Mouse (Mus musculus): Measurements from ENCODE around the gene Dnajc12. TPM values are rescaled to one million over a fixed set of nuclear protein-coding genes. Genes with fewer than 3 reads are reported as not detected.
A peak's percentile ranks its signal among the peaks of the same experiment; 100 is the strongest.
"Not testable (repeated sequence)": the region's sequence is repeated elsewhere in the genome, so short reads cannot be mapped to it uniquely, and the experiment has no call there.

Dnajc12 gene
- total and polyA plus RNA-seq, 3 experiments, result 2.9 to 7.3 TPM; not detected in 1

DNA sequence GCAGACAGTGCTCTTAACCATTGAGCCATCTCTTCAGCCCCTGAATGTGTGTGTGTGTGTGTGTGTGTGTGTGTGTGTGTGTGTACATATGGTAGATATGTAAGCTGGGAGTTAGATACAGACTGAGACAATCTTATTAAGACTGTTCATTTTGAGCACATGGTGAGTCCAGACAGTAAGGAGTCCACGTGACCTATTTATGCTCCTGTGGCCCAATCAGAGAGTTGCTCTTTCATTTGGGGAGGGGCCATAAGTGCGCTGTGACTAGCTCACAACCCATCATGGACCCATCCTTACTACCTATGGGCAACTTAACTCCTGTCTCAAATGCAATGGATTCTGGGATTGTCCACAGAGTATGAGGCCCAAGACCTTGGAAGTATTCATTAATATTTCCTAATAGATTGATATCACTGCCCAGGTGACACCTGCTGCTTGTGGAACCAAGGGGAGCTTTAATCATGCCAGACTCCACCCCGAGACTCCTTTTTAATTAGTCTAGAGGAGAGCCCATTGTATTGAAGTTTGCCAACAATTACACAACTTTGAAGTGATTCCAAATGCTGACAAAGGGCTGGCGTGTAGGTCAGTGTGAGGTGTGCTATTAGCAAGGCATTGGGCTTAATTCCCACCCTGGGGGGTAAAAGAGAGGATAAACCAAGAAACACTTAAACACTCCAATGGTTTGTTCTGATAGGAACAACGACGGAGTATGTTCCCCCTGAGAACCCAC lies 3.1 kb upstream of the Dnajc12 start:
- no peak overlapping the region for H3K27ac ChIP-seq (ENCODE audit: control insufficient read depth, low read depth, low read length)
- no peaks in the 10 kb centered on the region for H3K79me2 ChIP-seq (ENCODE audit: control insufficient read depth, insufficient read depth, low read length, poor library complexity)
- no peaks in the 10 kb centered on the region for H3K4me1 ChIP-seq (ENCODE audit: control insufficient read depth in 1 of 2, insufficient read depth in 2 of 2, low read length in 2 of 2)
- H3K36me3 ChIP-seq (ENCODE audit: control insufficient read depth in 1 of 2, insufficient read depth in 2 of 2, low read length in 2 of 2), result peaks cover 0 to 3% of the 10 kb centered on the region in 2 experiments; a peak in 2 of 4 replicates
- no peak overlapping the region for H3K4me3 ChIP-seq (ENCODE audit: control insufficient read depth in 1 of 2, insufficient read depth in 1 of 2, low read depth in 2 of 2, low read length in 2 of 2)
- no peak overlapping the region for H3K9ac ChIP-seq (ENCODE audit: control insufficient read depth, low read depth, low read length, poor library complexity, severe bottlenecking)
- H3K27me3 ChIP-seq (ENCODE audit: control insufficient read depth in 1 of 2, insufficient read depth in 2 of 2, low read length in 2 of 2), result no peaks in the 10 kb centered on the region; a peak in 1 of 4 replicates
- no peak for DNase-seq (ENCODE audit: low read depth, low spot score)
- TF ChIP-seq HCFC1 (IDR thresholded peaks at IDR 0.05; ENCODE audit: low read depth, low read length) (no peak), USF1 (IDR thresholded peaks at IDR 0.05; ENCODE audit: low read depth, low read length) (peak; percentile 56; the same call in 1 of the 2 replicates)
- H3K9me3 ChIP-seq (replicated peaks; ENCODE audit: insufficient read depth, low read length), result no peaks in the 10 kb centered on the region

DNA sequence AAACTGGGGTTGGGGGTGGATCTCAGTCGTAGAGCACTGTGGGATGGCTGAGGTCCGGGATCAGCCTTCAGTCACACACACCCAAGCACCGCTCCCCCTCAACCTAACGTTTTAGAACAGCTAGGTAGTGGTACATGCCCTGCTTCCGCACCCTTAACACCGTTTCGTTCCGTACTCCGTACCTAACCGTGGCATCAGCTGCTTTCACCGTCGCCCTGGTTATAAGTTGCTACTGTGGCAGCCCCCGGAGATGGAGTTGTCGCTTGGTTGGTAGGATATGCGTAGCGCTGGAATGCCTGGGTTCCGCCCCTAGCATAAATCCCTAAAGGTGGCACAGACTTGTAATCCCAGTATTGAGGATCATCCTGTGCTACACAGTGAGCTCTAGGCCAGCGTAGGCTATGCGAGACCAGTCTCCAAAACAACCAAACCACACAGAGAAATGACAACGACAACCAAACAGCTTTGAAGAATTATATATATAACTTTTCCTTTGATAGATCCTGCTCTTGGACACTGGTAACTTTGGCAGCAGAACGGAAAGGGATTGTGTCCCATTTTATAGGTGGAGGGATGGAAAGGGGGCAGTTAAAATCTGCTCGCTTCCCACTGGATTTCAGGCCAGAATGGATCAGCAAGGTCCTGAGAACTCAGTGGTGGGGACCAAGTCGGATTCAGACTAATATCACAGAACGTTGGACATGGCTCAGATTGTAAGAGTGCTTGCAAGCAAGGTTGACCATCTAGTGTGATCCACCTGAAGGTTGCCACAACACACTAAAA lies 554 bp upstream of the Dnajc12 start, which contains the start of gene Sirt1:
Sirt1 (minus strand) TSS at position 207 of the 783 bp plus-strand sequence.
- Histone ChIP-seq H3K27me3 (ENCODE audit: control insufficient read depth in 1 of 2, insufficient read depth in 2 of 2, low read length in 2 of 2) (no peaks in the 10 kb centered on the region), H3K4me3 (ENCODE audit: control insufficient read depth in 1 of 2, insufficient read depth in 1 of 2, low read depth in 2 of 2, low read length in 2 of 2) (peak within 1 kb of the TSS; percentile 58 to 72), H3K36me3 (ENCODE audit: control insufficient read depth in 1 of 2, insufficient read depth in 2 of 2, low read length in 2 of 2) (peaks cover 0 to 3% of the 10 kb centered on the region in 2 experiments; a peak in 2 of 4 replicates), H3K27ac (ENCODE audit: control insufficient read depth, low read depth, low read length) (peak within 1 kb of the TSS; percentile 56), H3K9me3 (replicated peaks; ENCODE audit: insufficient read depth, low read length) (no peaks in the 10 kb centered on the region), H3K9ac (ENCODE audit: control insufficient read depth, low read depth, low read length, poor library complexity, severe bottlenecking) (peak within 1 kb of the TSS; percentile 75), H3K79me2 (ENCODE audit: control insufficient read depth, insufficient read depth, low read length, poor library complexity) (no peaks in the 10 kb centered on the region), H3K4me1 (ENCODE audit: control insufficient read depth in 1 of 2, insufficient read depth in 2 of 2, low read length in 2 of 2) (peaks cover 0 to 3% of the 10 kb centered on the region in 2 experiments; a peak in 1 of 4 replicates)
- TF ChIP-seq SIN3A (IDR thresholded peaks at IDR 0.05; ENCODE audit: low read length) (0 out of 2 replicates have a peak, but pooled peaks have one; percentile 17), NELFE (IDR thresholded peaks at IDR 0.05; ENCODE audit: low read depth, low read length) (0 out of 2 replicates have a peak, but pooled peaks have one; percentile 19), TCF12 (IDR thresholded peaks at IDR 0.05; ENCODE audit: low read depth, low read length) (no peak), UBTF (IDR thresholded peaks at IDR 0.05; ENCODE audit: borderline replicate concordance, insufficient read depth, low read depth, low read length) (no peak)
- peak; percentile 60 for DNase-seq (ENCODE audit: low read depth, low spot score)

DNA sequence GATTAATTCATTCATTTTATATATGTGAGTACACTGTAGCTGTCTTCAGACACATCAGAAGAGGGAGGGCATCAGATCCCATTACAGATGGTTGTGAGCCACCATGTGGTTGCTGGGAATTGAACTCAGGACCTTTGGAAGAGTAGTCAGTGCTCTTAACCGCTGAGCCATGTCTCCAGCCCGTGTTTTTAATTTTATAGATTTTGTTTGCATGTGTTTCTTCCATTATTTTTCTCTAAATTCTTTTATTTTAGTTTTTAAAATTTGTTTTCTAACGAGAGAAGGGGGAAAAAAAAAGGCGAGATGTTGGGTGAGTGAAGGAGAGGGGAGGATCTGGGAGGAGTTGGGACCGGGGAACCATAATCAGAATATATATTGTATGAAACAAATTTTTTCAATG lies 3.7 kb downstream of the Dnajc12 start:
- H3K79me2 ChIP-seq (ENCODE audit: control insufficient read depth, insufficient read depth, low read length, poor library complexity); H3K36me3 ChIP-seq (ENCODE audit: control insufficient read depth in 1 of 2, insufficient read depth in 2 of 2, low read length in 2 of 2); H3K4me1 ChIP-seq (ENCODE audit: control insufficient read depth in 1 of 2, insufficient read depth in 2 of 2, low read length in 2 of 2); H3K9me3 ChIP-seq (replicated peaks; ENCODE audit: insufficient read depth, low read length); H3K27me3 ChIP-seq (ENCODE audit: control insufficient read depth in 1 of 2, insufficient read depth in 2 of 2, low read length in 2 of 2): not testable (repeated sequence)
- TF ChIP-seq TBP (IDR thresholded peaks at IDR 0.05; ENCODE audit: low read depth, low read length), result peak; percentile 93
- peak overlapping the region; percentile 5; the same call in 1 of the 2 replicates for H3K27ac ChIP-seq (ENCODE audit: control insufficient read depth, low read depth, low read length)
- H3K4me3 ChIP-seq (ENCODE audit: control insufficient read depth in 1 of 2, insufficient read depth in 1 of 2, low read depth in 2 of 2, low read length in 2 of 2), result peak overlapping the region; percentile 73 to 86
- peak overlapping the region; percentile 56 for H3K9ac ChIP-seq (ENCODE audit: control insufficient read depth, low read depth, low read length, poor library complexity, severe bottlenecking)
- DNase-seq (ENCODE audit: low read depth, low spot score), result peak; percentile 36
